Mouse (Mus musculus) CH12.LX (cell line): ENCODE results near the gene Eral1.

Experiments
- CTCF ChIP-seq, 2 experiments: IDR thresholded peaks in 1 of 2; conservative IDR thresholded peaks in 1 of 2; 2 replicates each; pipeline ENCODE4 v1.5.1; 2011 to 2012; ENCODE audit warnings: low read depth in 2 of 2, low read length in 2 of 2, improper control_type of control experiment in 1 of 2, inconsistent platforms in 1 of 2, mild to moderate bottlenecking in 1 of 2, moderate library complexity in 1 of 2
- MXI1 ChIP-seq: IDR thresholded peaks from 2 replicates; pipeline ENCODE4 v1.6.1; 2011; ENCODE audit warnings: mild to moderate bottlenecking, low read depth, low read length, improper control_type of control experiment

DNA sequence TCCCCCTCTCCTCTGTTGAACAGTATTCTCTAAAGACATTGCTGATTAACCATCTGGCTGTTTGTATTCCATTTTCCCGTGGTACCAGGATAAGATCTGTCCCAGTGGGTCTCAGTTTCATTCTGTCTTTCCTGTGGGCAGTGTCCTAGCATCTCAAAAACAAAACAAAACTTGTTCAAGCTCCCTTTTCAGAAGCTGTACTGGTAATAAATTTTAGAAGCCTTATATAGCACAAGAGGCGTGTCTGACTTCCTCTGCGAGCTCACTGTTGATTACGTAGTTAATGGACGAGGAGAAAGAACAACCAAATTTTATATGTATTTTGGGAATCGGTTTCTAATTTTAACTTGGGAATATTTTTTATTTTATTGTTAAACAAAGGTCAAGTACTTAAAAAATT, 45.5 kb upstream of the Eral1 start:
- TF ChIP-seq CTCF (conservative IDR thresholded peaks at IDR 0.05 in 1 of 2, IDR thresholded peaks at IDR 0.05 in 1 of 2; ENCODE audit: low read depth in 2 of 2, low read length in 2 of 2) (no peak), MXI1 (no peak)
